Mouse (Mus musculus) midbrain, embryonic 12.5 days (tissue): ENCODE results near the gene Lrrc26. TPM values are rescaled to one million over a fixed set of nuclear protein-coding genes. Genes with fewer than 3 reads are reported as not detected.
"Not testable (repeated sequence)": the region's sequence is repeated elsewhere in the genome, so short reads cannot be mapped to it uniquely, and the experiment has no call there.

Experiments used
- ATAC-seq: fragments of 200-750 bp; cut with Nextera tagmentation; 2 replicates; pipeline ENCODE4 v1.8.0; 2017; ENCODE audit warnings: low read depth, moderate TSS enrichment, moderate library complexity; ENCODE audit not compliant: low FRiP score
- H3K27ac ChIP-seq: fragments of 300-500 bp; sonication (generic); replicated peaks from 2 replicates; pipeline ENCODE4 v1.5.1; 2016; ENCODE audit warnings: mild to moderate bottlenecking
- H3K27me3 ChIP-seq: fragments of 300-500 bp; sonication (generic); 2 replicates; pipeline ENCODE4 v1.6.1; 2016; ENCODE audit warnings: mild to moderate bottlenecking
- H3K36me3 ChIP-seq: fragments of 300-500 bp; sonication (generic); 2 replicates; pipeline ENCODE4 v1.6.1; 2016
- H3K4me1 ChIP-seq: fragments of 300-500 bp; sonication (generic); 2 replicates; pipeline ENCODE4 v1.6.1; 2016
- H3K4me2 ChIP-seq: fragments of 300-500 bp; sonication (generic); replicated peaks from 2 replicates; pipeline ENCODE4 v1.6.1; 2016; ENCODE audit warnings: mild to moderate bottlenecking, moderate library complexity
- H3K4me3 ChIP-seq: fragments of 300-500 bp; sonication (generic); 2 replicates; pipeline ENCODE4 v1.5.1; 2016; ENCODE audit warnings: mild to moderate bottlenecking
- H3K9ac ChIP-seq: fragments of 300-500 bp; sonication (generic); replicated peaks from 2 replicates; pipeline ENCODE4 v1.6.1; 2016; ENCODE audit warnings: mild to moderate bottlenecking, moderate library complexity
- H3K9me3 ChIP-seq: fragments of 300-500 bp; sonication (generic); 2 replicates; pipeline ENCODE4 v1.6.1; 2016; ENCODE audit warnings: mild to moderate bottlenecking
- WGBS: fragments of 180-500 bp; shearing (Covaris S2); methylation state at CpG from one replicate; pipeline ENCODE4 v1.1.7; 2016; 5-methylcytosine and 5-hydroxymethylcytosine counted together
- polyA plus RNA-seq: library from polyadenylated mRNA; unstranded; fragments of >200 nt; fragmentation: Nextera tagmentation; extraction: Ambion mirVana; gene quantifications from 2 replicates; pipeline ENCODE4 v1.2.1, GENCODE M21; 2016

The Lrrc26 gene
- polyA plus RNA-seq: not detected in 2 replicates

GRCm38 (mm10) chr2:25289651-25290050 lies at the start of gene Lrrc26:
Gene Lrrc26, plus strand, starts transcription at chr2:25289915.
- Histone ChIP-seq H3K4me3 (peak within 1 kb of the TSS; percentile 9; the same call in 1 of the 2 replicates), H3K9ac (no peak within 1 kb of the TSS), H3K4me2 (peak within 1 kb of the TSS; percentile 15), H3K9me3 (no peaks in the 10 kb centered on the region), H3K36me3 (peaks cover 19% of the 10 kb centered on the region), H3K4me1 (peaks cover 17% of the 10 kb centered on the region), H3K27me3 (peaks cover 69% of the 10 kb centered on the region), H3K27ac (no peak within 1 kb of the TSS)
- 10% methylated on average over 11 of the region's 11 CpGs for WGBS
- ATAC-seq: no peak

GRCm38 (mm10) chr2:25240310-25240709 lies 49.4 kb upstream of the Lrrc26 start:
- H3K4me3 ChIP-seq: peak overlapping the region; percentile 68
- H3K4me1 ChIP-seq: peaks cover 30% of the 10 kb centered on the region
- no peaks in the 10 kb centered on the region for H3K9me3 ChIP-seq
- H3K27me3 ChIP-seq: peaks cover 37% of the 10 kb centered on the region
- H3K36me3 ChIP-seq: 0 out of 2 replicates have a peak, but pooled peaks cover 8% of the 10 kb centered on the region
- WGBS: 46% methylated on average over 8 of the region's 8 CpGs
- peak overlapping the region; percentile 94 for H3K4me2 ChIP-seq
- H3K27ac ChIP-seq: peak overlapping the region; percentile 42; the same call in 1 of the 2 replicates
- peak; percentile 16; the same call in 1 of the 2 replicates for ATAC-seq
- H3K9ac ChIP-seq: no peak overlapping the region

GRCm38 (mm10) chr2:25240723-25241437 lies 48.8 kb upstream of the Lrrc26 start:
- H3K27ac ChIP-seq: peak overlapping the region; percentile 42; the same call in 1 of the 2 replicates
- H3K27me3 ChIP-seq: peaks cover 37% of the 10 kb centered on the region
- H3K4me2 ChIP-seq: peak overlapping the region; percentile 94
- peaks cover 13% of the 10 kb centered on the region; the same call in 1 of the 2 replicates for H3K36me3 ChIP-seq
- H3K4me3 ChIP-seq: peak overlapping the region; percentile 68
- ATAC-seq: peak; percentile 75
- H3K9me3 ChIP-seq: no peaks in the 10 kb centered on the region
- peak overlapping the region; percentile 37; the same call in 1 of the 2 replicates for H3K9ac ChIP-seq
- 1% methylated on average over 29 of the region's 29 CpGs for WGBS
- H3K4me1 ChIP-seq: peaks cover 30% of the 10 kb centered on the region

DNA sequence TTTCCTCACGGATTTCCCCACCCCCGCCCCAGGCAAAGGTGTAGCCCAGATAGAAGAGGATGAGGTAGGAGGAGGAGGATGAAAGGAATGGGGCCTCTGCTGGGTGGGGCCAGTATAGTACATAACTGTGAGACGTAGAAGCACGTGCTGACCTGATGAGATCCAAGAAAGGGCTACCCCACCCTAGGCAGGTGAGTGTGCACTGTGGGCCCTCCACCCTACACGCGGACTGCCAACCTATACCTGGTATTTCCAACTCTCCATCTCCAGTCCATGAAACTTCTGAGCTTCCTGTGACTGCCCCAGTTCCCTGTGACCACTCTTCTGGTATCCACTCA lies 48.3 kb upstream of the Lrrc26 start:
- Histone ChIP-seq H3K9ac (no peak overlapping the region), H3K4me1 (peaks cover 30% of the 10 kb centered on the region), H3K9me3 (no peaks in the 10 kb centered on the region), H3K36me3 (peaks cover 18% of the 10 kb centered on the region; the same call in 1 of the 2 replicates), H3K27me3 (peaks cover 37% of the 10 kb centered on the region), H3K27ac (0 out of 2 replicates have a peak overlapping the region, but pooled peaks have one; percentile 42), H3K4me3 (peak overlapping the region; percentile 68), H3K4me2 (peak overlapping the region; percentile 94)
- peak; percentile 38 for ATAC-seq
- WGBS: 22% methylated on average over 6 of the region's 6 CpGs

DNA sequence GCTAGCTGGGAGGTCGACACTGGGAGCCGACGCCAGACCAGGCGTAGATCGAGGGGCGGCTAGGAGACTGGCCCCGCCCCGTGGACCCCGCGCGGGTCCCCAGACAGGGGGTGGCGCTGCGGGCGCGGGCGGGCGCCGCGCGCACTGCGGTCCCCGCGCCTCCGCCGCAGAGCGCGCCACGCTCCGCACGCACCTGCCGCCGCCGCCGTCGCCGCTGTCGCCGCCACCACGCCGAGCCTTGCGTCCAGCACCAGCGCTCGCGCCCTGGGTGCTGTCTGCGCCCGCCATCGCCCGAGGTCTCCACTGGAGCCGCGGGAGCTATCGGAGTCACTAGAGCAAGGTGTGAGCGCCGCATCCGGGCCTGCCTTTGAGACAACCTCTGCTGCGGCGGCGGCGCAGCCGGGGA lies 47.6 kb upstream of the Lrrc26 start, which contains the start of the genes Rnf208 and Cysrt1:
TSS of gene Rnf208 (plus strand) at position 155 of the 406 bp plus-strand sequence.
TSS of gene Cysrt1 (minus strand) at position 352 of the 406 bp plus-strand sequence.
- Histone ChIP-seq H3K4me2 (peak within 1 kb of the TSS; percentile 94), H3K27me3 (peaks cover 37% of the 10 kb centered on the region), H3K36me3 (peaks cover 21% of the 10 kb centered on the region; the same call in 1 of the 2 replicates), H3K4me3 (peak within 1 kb of the TSS; percentile 68), H3K27ac (peak within 1 kb of the TSS; percentile 42; the same call in 1 of the 2 replicates), H3K4me1 (peaks cover 30% of the 10 kb centered on the region), H3K9me3 (no peaks in the 10 kb centered on the region), H3K9ac (peak within 1 kb of the TSS; percentile 83)
- ATAC-seq: peak; percentile 51; the same call in 1 of the 2 replicates
- WGBS: 0% methylated on average over 23 of the region's 59 CpGs

- Histone ChIP-seq H3K4me2 (peak overlapping the region; percentile 94), H3K9me3 (no peaks in the 10 kb centered on the region), H3K4me3 (peak overlapping the region; percentile 68), H3K9ac (0 out of 2 replicates have a peak overlapping the region, but pooled peaks have one; percentile 83), H3K36me3 (peaks cover 28% of the 10 kb centered on the region), H3K27ac (no peak overlapping the region), H3K4me1 (peaks cover 30% of the 10 kb centered on the region), H3K27me3 (peaks cover 37% of the 10 kb centered on the region)
- no peak for ATAC-seq
- 84% methylated on average over 8 of the region's 8 CpGs for WGBS
Observed at GRCm38 (mm10) chr2:25243342-25243741, 46.4 kb upstream of the Lrrc26 start.

DNA sequence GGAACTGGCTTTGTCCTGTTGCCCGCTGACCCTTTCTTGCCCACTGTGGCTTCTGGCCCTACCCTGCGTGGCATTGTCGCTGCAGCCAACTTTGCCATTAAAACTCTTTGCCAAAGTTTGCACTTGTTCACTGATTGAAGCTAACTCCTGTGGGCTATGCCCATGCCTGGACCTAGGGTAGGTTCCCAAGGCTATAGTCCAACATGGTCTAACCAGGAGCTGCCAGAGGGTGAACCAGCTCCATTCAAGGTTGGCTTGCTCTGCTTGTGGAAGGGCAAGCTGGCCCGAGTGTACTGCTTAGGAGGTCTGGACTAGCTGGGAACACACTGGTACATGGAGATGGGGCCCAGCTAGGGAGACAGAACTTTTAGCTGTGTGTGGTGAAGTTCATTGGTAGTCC lies 45.6 kb upstream of the Lrrc26 start:
- H3K27ac ChIP-seq: no peak overlapping the region

DNA sequence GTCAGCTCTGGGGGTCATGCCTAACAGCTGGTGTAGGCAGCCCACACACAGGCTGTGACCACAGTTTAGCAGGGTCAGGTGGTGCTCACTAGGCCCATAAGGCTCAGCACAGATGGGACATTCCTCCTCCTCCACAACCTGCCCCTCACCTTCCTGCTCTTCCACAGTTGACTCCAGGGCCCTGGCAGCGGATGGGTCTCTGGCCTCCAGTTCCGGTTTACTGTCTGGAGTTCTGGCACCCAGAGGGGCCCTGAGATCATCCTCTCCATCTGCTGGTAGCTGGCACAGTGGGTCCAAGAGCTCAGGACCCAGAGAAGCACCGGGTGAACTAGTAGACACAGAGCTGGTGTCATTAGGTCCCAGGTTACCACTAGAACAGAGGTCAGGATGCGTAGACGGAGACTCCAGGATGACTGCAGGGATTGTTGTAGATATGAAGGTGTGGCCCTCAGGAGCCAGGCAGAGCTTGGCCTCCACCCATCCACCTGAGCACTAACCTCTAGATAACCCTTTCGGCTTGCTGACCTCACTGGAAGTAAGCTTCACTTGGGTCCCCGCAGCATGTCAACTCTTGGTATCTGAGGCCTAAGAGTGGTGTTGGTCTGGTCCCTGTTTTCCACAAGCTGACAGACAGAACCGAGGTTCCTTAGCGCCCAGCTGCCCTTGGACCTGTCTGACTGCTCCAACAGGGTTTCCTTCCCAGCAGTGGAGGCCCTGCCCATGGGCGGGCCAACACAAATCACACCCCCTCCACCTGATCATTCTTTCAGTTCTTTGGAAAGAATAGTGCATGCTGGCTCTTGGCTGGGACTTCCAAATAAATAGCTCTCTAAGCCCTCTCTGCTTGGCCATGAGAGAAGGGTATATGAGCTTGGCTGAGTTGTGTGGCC lies 43.3 kb upstream of the Lrrc26 start, which contains the start of gene AL732309.1:
TSS of gene AL732309.1 (minus strand) at position 681 of the 890 bp plus-strand sequence.
- peaks cover 55% of the 10 kb centered on the region for H3K36me3 ChIP-seq
- no peak within 1 kb of the TSS for H3K9ac ChIP-seq
- WGBS: 91% methylated on average over 10 of the region's 10 CpGs
- H3K4me1 ChIP-seq: peaks cover 17% of the 10 kb centered on the region
- no peak for ATAC-seq
- H3K9me3 ChIP-seq: no peaks in the 10 kb centered on the region
- H3K27ac ChIP-seq: no peak within 1 kb of the TSS
- no peak within 1 kb of the TSS for H3K4me3 ChIP-seq
- H3K4me2 ChIP-seq: no peak within 1 kb of the TSS
- H3K27me3 ChIP-seq: peaks cover 23% of the 10 kb centered on the region

More for the DNA sequence above, 45.6 kb upstream of the Lrrc26 start:
- Histone ChIP-seq H3K27me3 (peaks cover 32% of the 10 kb centered on the region), H3K9me3 (no peaks in the 10 kb centered on the region), H3K9ac (no peak overlapping the region), H3K36me3 (peaks cover 36% of the 10 kb centered on the region), H3K4me2 (no peak overlapping the region), H3K4me3 (no peak overlapping the region), H3K4me1 (peaks cover 30% of the 10 kb centered on the region)
- 91% methylated on average over 4 of the region's 4 CpGs for WGBS
- no peak for ATAC-seq

DNA sequence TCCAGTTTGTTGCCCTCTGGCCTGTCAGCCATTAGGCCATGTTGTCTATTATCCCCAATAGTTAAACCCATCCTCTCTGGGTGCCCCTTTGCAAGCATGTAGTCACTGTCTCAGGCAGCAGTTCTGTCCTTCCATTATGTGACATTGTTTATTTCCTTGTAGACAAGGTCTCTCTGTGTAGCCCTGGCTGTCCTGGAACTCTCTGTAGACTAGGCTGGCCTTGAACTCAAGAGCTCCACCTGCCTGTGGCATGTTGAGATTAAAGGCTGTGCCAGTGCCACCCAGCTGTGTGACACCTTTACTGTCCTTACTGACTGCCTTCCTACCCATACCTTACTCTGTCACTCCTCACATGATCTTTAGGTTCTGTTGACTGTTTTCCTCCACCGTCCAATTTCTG lies 37.4 kb upstream of the Lrrc26 start:
- H3K4me1 ChIP-seq: peaks cover 17% of the 10 kb centered on the region
- H3K36me3 ChIP-seq: peaks cover 46% of the 10 kb centered on the region
- no peak overlapping the region for H3K4me3 ChIP-seq
- H3K27ac ChIP-seq: no peak overlapping the region
- no peaks in the 10 kb centered on the region for H3K9me3 ChIP-seq
- WGBS: 92% methylated on average over 1 of the region's 1 CpGs
- no peak overlapping the region for H3K4me2 ChIP-seq
- H3K27me3 ChIP-seq: no peaks in the 10 kb centered on the region
- H3K9ac ChIP-seq: no peak overlapping the region
- ATAC-seq: no peak

DNA sequence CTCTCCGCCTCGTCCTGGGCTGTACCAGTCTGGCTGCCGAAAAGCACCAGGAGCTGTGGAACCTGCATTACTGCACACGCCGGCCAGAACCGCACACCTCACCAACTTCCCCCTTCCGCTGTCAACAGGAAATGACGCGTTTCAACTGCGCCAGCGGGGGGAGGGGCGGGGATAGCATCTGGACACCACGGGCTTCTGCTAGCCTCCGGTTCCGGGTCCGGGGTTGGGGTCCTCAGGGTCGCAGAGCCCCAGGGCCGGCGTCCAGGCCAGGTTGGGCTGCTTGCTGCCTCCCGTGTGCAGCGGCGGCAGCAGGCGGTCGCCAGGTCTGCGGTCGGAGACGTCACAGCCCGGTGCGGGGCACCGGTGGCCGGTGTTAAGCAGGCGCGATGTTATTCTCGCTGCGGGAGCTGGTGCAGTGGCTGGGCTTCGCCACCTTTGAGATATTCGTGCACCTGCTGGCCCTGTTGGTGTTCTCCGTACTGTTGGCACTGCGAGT lies 34.4 kb upstream of the Lrrc26 start, which contains the start of gene Tmem203:
TSS of gene Tmem203 (plus strand) at position 156 of the 496 bp plus-strand sequence.
- peaks cover 17% of the 10 kb centered on the region for H3K4me1 ChIP-seq
- ATAC-seq: peak; percentile 91
- H3K36me3 ChIP-seq: peaks cover 20% of the 10 kb centered on the region
- no peaks in the 10 kb centered on the region for H3K9me3 ChIP-seq
- peak within 1 kb of the TSS; percentile 87 for H3K9ac ChIP-seq
- peak within 1 kb of the TSS; percentile 75 for H3K27ac ChIP-seq
- peak within 1 kb of the TSS; percentile 99 for H3K4me3 ChIP-seq
- under 1% methylated on average over 39 of the region's 39 CpGs for whole genome bisulfite sequencing
- peak within 1 kb of the TSS; percentile 98 for H3K4me2 ChIP-seq
- H3K27me3 ChIP-seq: no peaks in the 10 kb centered on the region

DNA sequence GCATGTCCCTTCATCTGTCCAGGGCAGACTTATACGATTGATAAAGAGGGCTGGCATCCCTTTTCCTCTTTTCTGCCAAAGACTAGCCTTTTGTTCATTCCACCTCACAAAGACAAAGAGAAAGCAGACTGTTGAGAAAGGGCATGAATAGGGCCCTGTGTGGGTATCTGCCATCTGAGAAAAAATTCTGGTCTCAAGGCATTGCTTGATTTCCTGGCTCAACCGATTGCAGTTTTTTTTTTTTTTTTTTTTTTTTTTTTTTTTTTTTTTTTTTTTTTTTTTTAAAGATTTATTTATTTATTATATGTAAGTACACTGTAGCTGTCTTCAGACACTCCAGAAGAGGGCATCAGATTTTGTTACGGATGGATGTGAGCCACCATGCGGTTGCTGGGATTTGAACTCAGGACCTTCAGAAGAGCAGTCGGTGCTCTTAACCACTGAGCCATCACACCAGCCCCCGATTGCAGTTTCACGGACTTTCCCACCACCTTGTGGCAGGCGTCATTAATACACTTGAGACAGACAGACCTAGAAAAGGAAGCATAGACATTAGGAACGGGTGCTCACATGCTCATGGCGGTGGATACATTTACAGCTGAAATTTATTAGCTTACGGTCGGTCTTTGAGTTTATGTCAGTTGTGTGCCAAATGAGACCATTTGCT lies 33.1 kb upstream of the Lrrc26 start:
- H3K4me2 ChIP-seq: peak overlapping the region; percentile 98
- not testable (repeated sequence) for H3K27ac ChIP-seq, ATAC-seq, H3K9me3 ChIP-seq, H3K27me3 ChIP-seq
- peaks cover 11% of the 10 kb centered on the region for H3K36me3 ChIP-seq
- 62% methylated on average over 12 of the region's 12 CpGs for WGBS
- H3K4me1 ChIP-seq: peaks cover 17% of the 10 kb centered on the region
- peak overlapping the region; percentile 87; the same call in 1 of the 2 replicates for H3K9ac ChIP-seq
- H3K4me3 ChIP-seq: peak overlapping the region; percentile 99
